Mouse (Mus musculus) gastrocnemius, postnatal 36 days (tissue): Measurements from ENCODE around the gene Map2k6. TPM values are rescaled to one million over a fixed set of nuclear protein-coding genes. Genes with fewer than 3 reads are reported as not detected.
"Not testable (repeated sequence)": the region's sequence is repeated elsewhere in the genome, so short reads cannot be mapped to it uniquely, and the experiment has no call there.

Source experiments
- DNase-seq, 2 experiments: peaks; one replicate each; pipeline ENCODE4 v3.0.0; 2022
- intact Hi-C: fragments of 180-260 bp; cut with DNase I; formaldehyde crosslinking; loops from one replicate; pipeline ENCODE4 v1.15.1; 2025
- long read RNA-seq, 2 experiments: library from polyadenylated mRNA; stranded (forward); transcript quantifications; one replicate each; pipeline ENCODE4 v2.0.0; 2021
- total RNA-seq, 2 experiments: library from RNA; stranded (reverse); gene quantifications; 2 replicates each; pipeline ENCODE4 v1.2.3; 2021

The Map2k6 gene
- 10 to 100 TPM; 43.6 to 50.1 TPM for total RNA-seq
- long read RNA-seq, experiment 1, transcript Map2k6-201 (12 exons, 2,068 nt) = major isoform, 15 of 36 reads
- long read RNA-seq, experiment 1, partial matches to known transcripts = 7 of 36 reads
- long read RNA-seq, experiment 1, other reads (novel, unspliced or antisense) = 14 of 36 reads
- long read RNA-seq, experiment 2, transcript Map2k6-201 (12 exons, 2,068 nt) = major isoform, 14 of 27 reads
- long read RNA-seq, experiment 2, partial matches to known transcripts = 0 of 27 reads
- long read RNA-seq, experiment 2, other reads (novel, unspliced or antisense) = 13 of 27 reads

GRCm38 (mm10) chr11:110398553-110399239, at the start of gene Map2k6:
Gene Map2k6, plus strand, starts transcription at chr11:110399122.
- intact Hi-C loops = loop anchor here (5.0 kb wide), 1 partner anchor 49 kb away; no protein-coding TSS in a partner anchor
- peak; percentile 69 to 70 for DNase-seq

- DNase-seq = no peak
- intact Hi-C loops = no loop called here
Observed at GRCm38 (mm10) chr11:110354261-110354660, 44.7 kb upstream of the Map2k6 start.

GRCm38 (mm10) chr11:110355131-110355530, 43.8 kb upstream of the Map2k6 start:
- intact Hi-C loops, DNase-seq: not testable (repeated sequence)

GRCm38 (mm10) chr11:110357756-110358551, 41.0 kb upstream of the Map2k6 start:
- no peak for DNase-seq
- intact Hi-C loops = no loop called here

- intact Hi-C loops = loop anchor here (5.0 to 10.0 kb wide), 3 partner anchors 117 to 1170 kb away; no protein-coding TSS in a partner anchor
- DNase-seq = peak in 1 of 2 experiments; percentile 53
Observed at GRCm38 (mm10) chr11:110365016-110365415, 33.9 kb upstream of the Map2k6 start.

GRCm38 (mm10) chr11:110366902-110367301, 32.0 kb upstream of the Map2k6 start:
- no peak for DNase-seq
- intact Hi-C loops = loop anchor here (5.0 to 10.0 kb wide), 3 partner anchors 115 to 1168 kb away; no protein-coding TSS in a partner anchor

GRCm38 (mm10) chr11:110367638-110368037, 31.3 kb upstream of the Map2k6 start:
- DNase-seq = no peak
- intact Hi-C loops = loop anchor here (5.0 to 10.0 kb wide), 3 partner anchors 115 to 1167 kb away; no protein-coding TSS in a partner anchor

GRCm38 (mm10) chr11:110369312-110370019, 29.5 kb upstream of the Map2k6 start:
- DNase-seq = no peak
- intact Hi-C loops = loop anchor here (5.0 to 10.0 kb wide), 3 partner anchors 113 to 1165 kb away; no protein-coding TSS in a partner anchor

GRCm38 (mm10) chr11:110371827-110372226, 27.1 kb upstream of the Map2k6 start:
- no peak for DNase-seq
- intact Hi-C loops = no loop called here

GRCm38 (mm10) chr11:110372266-110372954, 26.5 kb upstream of the Map2k6 start:
- DNase-seq = no peak
- intact Hi-C loops = no loop called here

- intact Hi-C loops = no loop called here
- no peak for DNase-seq
Observed at GRCm38 (mm10) chr11:110374036-110374435, 24.9 kb upstream of the Map2k6 start.

GRCm38 (mm10) chr11:110379661-110380309, 19.1 kb upstream of the Map2k6 start:
- peak; percentile 59 to 70 for DNase-seq
- intact Hi-C loops = no loop called here

- intact Hi-C loops = no loop called here
- DNase-seq = no peak
Observed at GRCm38 (mm10) chr11:110380310-110380668, 18.6 kb upstream of the Map2k6 start.

GRCm38 (mm10) chr11:110385487-110385886, 13.4 kb upstream of the Map2k6 start:
- intact Hi-C loops = no loop called here
- DNase-seq = no peak

- intact Hi-C loops = no loop called here
- no peak for DNase-seq
Observed at GRCm38 (mm10) chr11:110392763-110393162, 6.2 kb upstream of the Map2k6 start.

- no peak for DNase-seq
- intact Hi-C loops = loop anchor here (5.0 kb wide), 1 partner anchor 52 kb away; no protein-coding TSS in a partner anchor
Observed at GRCm38 (mm10) chr11:110394788-110395452, 4.0 kb upstream of the Map2k6 start.

GRCm38 (mm10) chr11:110396085-110396484, 2.8 kb upstream of the Map2k6 start:
- intact Hi-C loops = loop anchor here (5.0 kb wide), 1 partner anchor 51 kb away; no protein-coding TSS in a partner anchor
- DNase-seq = no peak
